Mouse (Mus musculus): ENCODE measurements at regions not wholly inside any gene's neighbourhood (a gene's known extent, or its start where the extent isn't known, plus 50 kb on each side); places are given as distances from the start of the nearest gene placed in this dataset.

- TF ChIP-seq CTCF (IDR thresholded peaks at IDR 0.05; ENCODE audit: low read depth, low read length) (no peak), POLR2A (IDR thresholded peaks at IDR 0.05; ENCODE audit: extremely low read depth, insufficient read depth, low read length) (no peak)
Observed at GRCm38 (mm10) chr11:6918546-6918945, 81.1 kb upstream of the Gm11983 start.
